Mouse (Mus musculus) hindbrain, embryonic 10.5 days (tissue): ENCODE measurements around the gene Pf4. TPM values are rescaled to one million over a fixed set of nuclear protein-coding genes. Genes with fewer than 3 reads are reported as not detected.

Source experiments
- DNase-seq: peaks from one replicate; pipeline ENCODE4 v3.0.0-alpha.2; 2017; ENCODE audit warnings: low spot score
- H3K27ac ChIP-seq: fragments of 300-500 bp; sonication (generic); 2 replicates; pipeline ENCODE4 v1.5.1; 2016; ENCODE audit warnings: mild to moderate bottlenecking, moderate library complexity
- H3K27me3 ChIP-seq: fragments of 300-500 bp; sonication (generic); 2 replicates; pipeline ENCODE4 v1.6.1; 2016; ENCODE audit warnings: mild to moderate bottlenecking; ENCODE audit not compliant: poor library complexity, insufficient read depth, severe bottlenecking
- H3K36me3 ChIP-seq: fragments of 300-500 bp; sonication (generic); 2 replicates; pipeline ENCODE4 v1.6.1; 2016; ENCODE audit warnings: mild to moderate bottlenecking, moderate library complexity
- H3K4me1 ChIP-seq: fragments of 300-500 bp; sonication (generic); replicated peaks from 2 replicates; pipeline ENCODE4 v1.6.1; 2016; ENCODE audit warnings: mild to moderate bottlenecking
- H3K4me3 ChIP-seq: fragments of 300-500 bp; sonication (generic); 2 replicates; pipeline ENCODE4 v1.5.1; 2016; ENCODE audit warnings: mild to moderate bottlenecking, moderate library complexity
- H3K9me3 ChIP-seq: fragments of 300-500 bp; sonication (generic); 2 replicates; pipeline ENCODE4 v1.6.1; 2016; ENCODE audit warnings: mild to moderate bottlenecking, moderate library complexity
- WGBS: fragments of 180-500 bp; shearing (Covaris S2); methylation state at CpG from one replicate; pipeline ENCODE4 v1.1.7; 2016; 5-methylcytosine and 5-hydroxymethylcytosine counted together
- polyA plus RNA-seq: library from polyadenylated mRNA; unstranded; fragments of >200 nt; fragmentation: Nextera tagmentation; extraction: Ambion mirVana; gene quantifications from 2 replicates; pipeline ENCODE4 v1.2.1, GENCODE M21; 2016

The Pf4 gene
- 55.7 and 72.1 TPM in 2 replicates for polyA plus RNA-seq

DNA sequence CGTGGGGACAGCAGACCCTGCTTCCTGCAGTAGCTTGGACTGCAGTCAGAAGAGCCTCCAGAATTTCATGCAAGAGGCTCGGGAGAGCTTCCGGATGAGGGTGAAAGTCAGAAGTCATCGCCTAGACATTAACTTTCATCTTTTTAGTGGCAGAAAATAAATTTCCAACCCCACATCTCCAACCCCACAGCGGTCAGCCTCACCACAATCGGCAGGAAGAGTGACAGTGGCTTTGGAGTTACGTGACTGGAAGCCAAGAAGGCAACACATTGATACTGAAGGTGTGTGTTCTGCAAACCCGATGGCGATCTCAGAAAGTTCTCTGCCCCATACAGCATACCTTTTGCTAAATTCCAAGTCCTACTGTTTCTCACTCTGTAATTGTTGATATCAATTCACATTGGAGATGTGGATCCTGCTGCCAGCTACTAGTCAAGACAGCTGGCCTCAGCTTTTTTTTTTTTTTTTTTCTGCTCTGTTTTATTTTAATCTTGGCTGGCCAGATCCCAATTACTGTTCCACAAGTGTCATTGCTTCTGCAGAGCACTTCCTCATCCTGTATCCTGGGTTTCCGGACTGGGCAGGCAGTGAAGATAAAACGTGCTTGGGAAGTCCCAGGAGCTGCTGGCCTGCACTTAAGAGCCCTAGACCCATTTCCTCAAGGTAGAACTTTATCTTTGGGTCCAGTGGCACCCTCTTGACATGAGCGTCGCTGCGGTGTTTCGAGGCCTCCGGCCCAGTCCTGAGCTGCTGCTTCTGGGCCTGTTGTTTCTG is at the start of gene Pf4:
Gene Pf4, plus strand, starts transcription at position 556 of the 774 bp plus-strand sequence.
- Histone ChIP-seq H3K27me3 (no peaks in the 10 kb centered on the region), H3K36me3 (no peaks in the 10 kb centered on the region), H3K27ac (no peak within 1 kb of the TSS), H3K4me3 (no peak within 1 kb of the TSS), H3K9me3 (no peaks in the 10 kb centered on the region), H3K4me1 (no peaks in the 10 kb centered on the region)
- WGBS, result 90% methylated on average over 16 of the region's 16 CpGs
- DNase-seq, result no peak

DNA sequence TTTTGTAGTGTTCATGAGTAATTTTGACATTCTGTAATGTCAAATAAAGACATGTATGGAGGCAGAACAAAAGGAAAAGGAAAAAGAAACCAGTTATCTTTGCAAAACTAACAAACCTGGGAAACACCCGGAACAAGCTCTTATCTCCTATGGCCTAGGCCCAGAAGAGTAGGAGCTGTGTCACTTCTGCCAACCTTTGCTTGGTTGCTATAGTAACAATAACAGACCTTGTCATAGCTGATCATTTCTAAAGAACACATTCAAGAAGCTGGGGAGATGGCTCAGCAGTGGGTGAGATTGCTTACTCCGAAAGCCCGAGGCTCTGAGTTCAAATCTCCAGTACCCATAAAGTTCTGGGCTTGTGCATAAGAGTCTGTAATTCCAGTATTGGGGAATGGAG is 49.6 kb upstream of the Pf4 start:
- Histone ChIP-seq H3K4me3 (no peak overlapping the region), H3K4me1 (no peaks in the 10 kb centered on the region), H3K27me3 (no peaks in the 10 kb centered on the region), H3K9me3 (no peaks in the 10 kb centered on the region), H3K36me3 (no peaks in the 10 kb centered on the region), H3K27ac (no peak overlapping the region)
- no peak for DNase-seq
- WGBS, result 92% methylated on average over 3 of the region's 3 CpGs

DNA sequence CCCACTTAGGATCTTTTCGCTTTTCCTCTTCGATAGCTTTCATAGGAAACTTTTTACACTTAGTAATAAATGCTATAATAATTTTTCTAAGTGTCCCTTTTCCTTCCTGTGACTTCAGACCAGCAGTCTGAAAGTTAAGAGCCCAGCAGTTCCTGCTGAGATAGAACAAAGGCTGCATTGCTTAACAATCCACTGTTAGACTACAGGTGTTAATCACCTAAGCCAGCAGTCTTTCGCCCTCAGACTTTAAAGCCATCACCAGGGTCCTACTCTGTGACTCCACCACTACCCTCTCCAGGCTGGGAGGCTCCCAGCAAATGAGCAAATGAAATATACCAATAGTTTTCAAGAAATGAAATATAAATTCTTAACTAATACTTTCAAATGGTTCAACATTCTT is 44.0 kb upstream of the Pf4 start:
- H3K27me3 ChIP-seq, result no peaks in the 10 kb centered on the region
- H3K36me3 ChIP-seq, result no peaks in the 10 kb centered on the region
- no peak overlapping the region for H3K27ac ChIP-seq
- H3K4me3 ChIP-seq, result no peak overlapping the region
- no peak for DNase-seq
- H3K9me3 ChIP-seq, result no peaks in the 10 kb centered on the region
- no peaks in the 10 kb centered on the region for H3K4me1 ChIP-seq
- WGBS, result 78% methylated on average over 3 of the region's 3 CpGs

DNA sequence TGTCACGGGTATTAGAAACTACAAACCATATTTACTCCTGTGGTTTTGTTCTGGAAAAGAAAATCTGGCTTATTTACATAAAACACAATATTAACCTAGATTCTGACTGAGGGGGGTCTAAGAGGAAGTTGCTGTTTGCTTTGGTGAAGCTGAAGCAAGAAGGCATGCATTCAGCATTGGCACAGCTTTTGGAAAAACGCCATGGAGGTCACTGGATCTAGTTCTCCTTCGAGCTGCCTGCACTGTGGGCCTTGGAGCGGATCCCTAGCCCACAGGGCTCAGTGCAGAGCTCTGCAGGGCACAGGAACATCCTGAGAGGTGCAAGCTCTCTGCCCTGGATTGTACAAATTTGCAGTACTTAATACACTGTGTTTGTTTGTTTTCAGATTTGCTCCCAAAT is 40.8 kb upstream of the Pf4 start:
- Histone ChIP-seq H3K9me3 (no peaks in the 10 kb centered on the region), H3K27me3 (no peaks in the 10 kb centered on the region), H3K36me3 (no peaks in the 10 kb centered on the region), H3K4me1 (no peaks in the 10 kb centered on the region), H3K4me3 (no peak overlapping the region), H3K27ac (no peak overlapping the region)
- WGBS, result 80% methylated on average over 4 of the region's 4 CpGs
- DNase-seq, result no peak

DNA sequence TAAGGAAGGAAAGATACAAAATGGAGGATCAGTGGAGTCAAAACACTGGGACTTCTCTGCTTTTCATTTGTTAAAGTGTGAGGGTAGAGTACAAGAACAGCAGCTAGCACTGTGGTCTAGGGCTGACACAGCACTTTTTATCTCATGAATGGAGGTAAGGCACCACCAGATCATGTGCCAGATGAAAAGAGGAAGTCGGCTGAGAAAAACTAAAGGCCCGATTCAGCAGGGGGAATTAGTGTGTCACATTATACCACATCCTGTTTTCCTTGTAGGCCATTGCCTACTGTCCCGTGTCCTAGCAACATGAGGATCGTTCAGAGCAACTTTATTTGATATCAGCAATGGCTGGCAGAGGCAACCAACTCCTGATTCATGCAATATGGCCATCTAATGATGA is 30.2 kb upstream of the Pf4 start:
- 77% methylated on average over 4 of the region's 4 CpGs for WGBS

DNA sequence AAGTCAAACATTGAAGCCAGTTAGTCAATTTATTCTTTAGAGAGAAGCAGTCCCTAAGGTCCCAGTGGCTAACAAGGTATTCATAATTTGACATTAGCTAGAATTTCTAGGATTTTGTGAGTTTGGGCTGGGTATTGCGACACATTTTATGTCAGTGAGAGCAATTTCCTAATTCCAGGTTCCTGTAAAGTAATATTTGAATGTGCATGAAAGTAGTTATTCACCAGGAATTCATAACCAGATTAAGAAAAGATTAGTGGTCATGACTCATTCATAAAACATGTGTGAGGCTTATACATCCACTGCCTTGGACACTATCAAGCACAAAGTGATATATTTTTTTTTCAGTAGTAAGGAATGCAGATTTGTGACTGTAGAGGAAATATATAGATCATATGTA is 18.3 kb upstream of the Pf4 start:
- 91% methylated on average over 1 of the region's 1 CpGs for WGBS
- no peak for DNase-seq
- peaks cover 7% of the 10 kb centered on the region for H3K4me1 ChIP-seq
- peaks cover 15% of the 10 kb centered on the region for H3K27me3 ChIP-seq
- H3K36me3 ChIP-seq, result no peaks in the 10 kb centered on the region
- H3K27ac ChIP-seq, result no peak overlapping the region
- no peaks in the 10 kb centered on the region for H3K9me3 ChIP-seq
- H3K4me3 ChIP-seq, result no peak overlapping the region

More for the DNA sequence above, 30.2 kb upstream of the Pf4 start:
- Histone ChIP-seq H3K9me3 (no peaks in the 10 kb centered on the region), H3K27ac (no peak overlapping the region), H3K27me3 (no peaks in the 10 kb centered on the region), H3K36me3 (no peaks in the 10 kb centered on the region), H3K4me3 (no peak overlapping the region), H3K4me1 (no peaks in the 10 kb centered on the region)
- no peak for DNase-seq

DNA sequence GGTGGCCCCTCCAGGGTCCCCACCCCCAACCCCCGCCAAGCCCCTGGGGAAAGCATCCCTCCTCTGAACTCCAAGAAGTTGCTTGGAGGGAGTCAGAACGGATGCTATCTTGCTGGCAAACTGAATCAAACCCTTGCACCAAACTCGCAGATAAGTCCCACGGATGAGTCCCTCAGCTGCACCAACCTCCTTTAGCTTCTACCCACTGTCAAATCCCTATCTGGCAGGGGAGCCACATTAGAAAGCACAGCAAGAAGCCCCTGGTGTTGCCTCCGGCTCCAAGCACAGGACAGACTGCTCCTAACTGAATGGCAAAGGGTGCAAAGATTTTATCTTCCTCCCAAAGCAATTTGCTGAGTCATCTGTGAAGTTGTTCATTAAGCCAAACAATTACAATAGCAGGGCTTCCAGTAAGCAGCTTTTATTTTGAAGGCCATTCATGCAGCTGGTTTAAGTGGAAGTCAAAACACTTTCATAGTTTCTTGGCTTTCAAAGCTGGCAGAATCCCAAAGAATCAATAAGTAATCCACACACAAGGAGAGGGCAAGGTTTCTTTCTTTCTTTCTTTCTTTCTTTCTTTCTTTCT is 14.1 kb upstream of the Pf4 start:
- no peaks in the 10 kb centered on the region for H3K36me3 ChIP-seq
- no peaks in the 10 kb centered on the region for H3K9me3 ChIP-seq
- H3K27me3 ChIP-seq, result peaks cover 39% of the 10 kb centered on the region
- no peak overlapping the region for H3K4me3 ChIP-seq
- H3K27ac ChIP-seq, result no peak overlapping the region
- H3K4me1 ChIP-seq, result peaks cover 16% of the 10 kb centered on the region
- DNase-seq, result no peak
- WGBS, result 36% methylated on average over 5 of the region's 5 CpGs

DNA sequence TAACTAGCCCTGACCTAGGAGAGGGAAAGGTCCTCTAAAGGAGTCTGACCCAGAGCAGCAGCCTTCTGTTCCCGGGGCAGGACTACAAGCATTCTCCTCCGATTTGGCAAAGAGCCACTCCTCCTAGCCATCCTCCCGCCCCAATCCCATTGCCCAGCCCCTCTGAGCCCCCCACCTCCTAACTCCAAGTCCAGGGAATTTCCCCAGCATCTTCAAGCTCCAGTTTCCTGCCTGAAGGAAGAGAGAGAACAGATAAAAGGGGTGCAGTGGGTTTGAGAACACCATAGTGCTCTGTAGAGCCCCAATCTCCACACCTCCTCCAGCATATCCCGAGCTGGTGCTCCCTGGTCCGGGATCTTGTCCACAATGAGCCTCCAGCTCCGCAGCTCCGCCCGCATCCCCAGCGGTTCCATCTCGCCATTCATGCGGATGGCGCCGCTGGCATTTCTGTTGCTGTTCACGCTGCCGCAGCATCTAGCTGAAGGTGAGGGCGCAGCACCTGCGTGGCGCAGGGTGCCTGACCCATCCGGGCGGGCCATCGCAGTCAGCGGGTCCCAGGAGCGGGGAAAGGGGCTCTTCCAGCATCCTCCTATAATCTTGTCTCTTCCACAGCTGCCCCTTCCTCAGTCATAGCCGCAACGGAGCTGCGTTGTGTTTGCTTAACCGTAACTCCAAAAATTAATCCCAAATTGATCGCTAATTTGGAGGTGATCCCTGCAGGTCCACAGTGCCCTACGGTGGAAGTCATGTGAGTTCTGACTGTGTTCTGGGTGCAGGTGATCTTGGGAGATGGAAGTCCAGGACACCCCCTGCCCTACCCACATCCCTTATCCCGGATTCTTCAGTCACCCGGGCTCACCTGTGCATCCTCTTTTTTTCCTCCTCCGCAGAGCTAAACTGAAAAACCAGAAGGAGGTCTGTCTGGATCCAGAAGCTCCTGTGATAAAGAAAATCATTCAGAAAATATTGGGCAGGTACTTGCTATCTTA is 12.9 kb upstream of the Pf4 start, which contains the start of gene Cxcl5:
Gene Cxcl5, plus strand, starts transcription at position 284 of the 989 bp plus-strand sequence.
- Histone ChIP-seq H3K9me3 (no peaks in the 10 kb centered on the region), H3K4me1 (peaks cover 16% of the 10 kb centered on the region), H3K27me3 (peaks cover 39% of the 10 kb centered on the region), H3K27ac (no peak within 1 kb of the TSS), H3K36me3 (no peaks in the 10 kb centered on the region), H3K4me3 (peak within 1 kb of the TSS; percentile 54)
- peak; percentile 33 for DNase-seq
- 4% methylated on average over 32 of the region's 32 CpGs for WGBS

DNA sequence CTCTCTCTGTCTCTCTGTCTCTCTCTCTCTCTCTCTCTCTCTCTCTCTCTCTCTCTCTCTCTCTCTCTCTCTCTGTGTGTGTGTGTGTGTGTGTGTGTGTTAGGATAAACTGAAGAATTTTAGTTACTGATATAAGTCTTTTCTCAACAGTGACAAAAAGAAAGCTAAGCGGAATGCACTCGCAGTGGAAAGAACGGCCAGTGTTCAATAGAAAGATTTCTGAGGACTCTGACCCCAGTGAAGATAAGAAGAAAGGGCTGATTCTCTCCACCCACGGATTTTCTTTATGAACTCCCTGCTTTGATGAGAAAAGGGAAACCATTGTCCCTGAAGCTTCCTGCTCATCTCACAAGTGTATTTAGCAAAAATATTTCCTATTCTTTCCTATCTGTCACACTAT is 11.9 kb upstream of the Pf4 start:
- no peaks in the 10 kb centered on the region for H3K9me3 ChIP-seq
- WGBS, result 54% methylated on average over 4 of the region's 4 CpGs
- H3K27me3 ChIP-seq, result peaks cover 39% of the 10 kb centered on the region
- no peak for DNase-seq
- H3K36me3 ChIP-seq, result no peaks in the 10 kb centered on the region
- H3K27ac ChIP-seq, result no peak overlapping the region
- peaks cover 16% of the 10 kb centered on the region for H3K4me1 ChIP-seq
- no peak overlapping the region for H3K4me3 ChIP-seq

DNA sequence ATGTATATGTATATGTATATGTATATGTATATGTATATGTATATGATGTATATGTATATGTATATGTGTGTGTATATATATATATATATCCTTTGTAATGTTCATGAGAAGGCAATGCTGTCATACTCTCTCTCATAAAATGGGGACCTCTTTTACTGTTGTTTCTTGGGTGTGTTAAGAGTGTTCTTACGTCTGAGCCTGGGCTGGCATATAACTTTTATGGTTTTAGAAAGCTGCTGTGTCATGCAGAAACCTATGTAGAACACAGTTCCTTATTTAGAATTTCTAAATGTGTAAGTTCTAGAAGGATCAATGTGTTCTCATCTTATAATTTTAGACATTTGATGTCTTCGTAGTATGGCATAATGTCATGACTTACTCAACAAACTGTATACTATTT is 11.4 kb upstream of the Pf4 start:
- Histone ChIP-seq H3K4me1 (peaks cover 16% of the 10 kb centered on the region), H3K36me3 (no peaks in the 10 kb centered on the region), H3K27ac (no peak overlapping the region), H3K27me3 (peaks cover 39% of the 10 kb centered on the region), H3K9me3 (no peaks in the 10 kb centered on the region), H3K4me3 (no peak overlapping the region)
- 94% methylated on average over 2 of the region's 2 CpGs for WGBS
- no peak for DNase-seq

DNA sequence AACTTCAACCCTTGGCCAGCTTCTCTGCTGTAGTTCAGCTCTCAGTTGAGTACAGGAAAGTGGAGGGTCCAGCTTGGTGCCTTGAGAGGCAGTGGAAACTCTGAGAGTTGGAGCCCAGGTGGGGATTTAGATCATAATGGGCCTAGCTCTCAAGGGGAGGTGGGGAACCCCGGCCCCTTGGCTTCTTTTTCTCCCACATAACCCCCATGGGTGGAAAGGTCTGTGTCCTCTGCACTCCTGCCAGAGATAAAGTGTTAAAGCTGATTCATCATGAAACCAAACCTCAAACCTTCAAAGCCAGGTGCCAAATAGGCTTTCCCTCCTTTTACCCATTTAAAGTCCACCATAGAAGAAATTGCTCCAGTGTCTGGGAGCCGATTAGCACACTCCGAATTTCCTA is 10.4 kb upstream of the Pf4 start:
- H3K4me1 ChIP-seq, result peaks cover 16% of the 10 kb centered on the region
- peaks cover 39% of the 10 kb centered on the region for H3K27me3 ChIP-seq
- no peak overlapping the region for H3K4me3 ChIP-seq
- H3K27ac ChIP-seq, result no peak overlapping the region
- no peaks in the 10 kb centered on the region for H3K9me3 ChIP-seq
- no peak for DNase-seq
- no peaks in the 10 kb centered on the region for H3K36me3 ChIP-seq
- 86% methylated on average over 3 of the region's 3 CpGs for WGBS

DNA sequence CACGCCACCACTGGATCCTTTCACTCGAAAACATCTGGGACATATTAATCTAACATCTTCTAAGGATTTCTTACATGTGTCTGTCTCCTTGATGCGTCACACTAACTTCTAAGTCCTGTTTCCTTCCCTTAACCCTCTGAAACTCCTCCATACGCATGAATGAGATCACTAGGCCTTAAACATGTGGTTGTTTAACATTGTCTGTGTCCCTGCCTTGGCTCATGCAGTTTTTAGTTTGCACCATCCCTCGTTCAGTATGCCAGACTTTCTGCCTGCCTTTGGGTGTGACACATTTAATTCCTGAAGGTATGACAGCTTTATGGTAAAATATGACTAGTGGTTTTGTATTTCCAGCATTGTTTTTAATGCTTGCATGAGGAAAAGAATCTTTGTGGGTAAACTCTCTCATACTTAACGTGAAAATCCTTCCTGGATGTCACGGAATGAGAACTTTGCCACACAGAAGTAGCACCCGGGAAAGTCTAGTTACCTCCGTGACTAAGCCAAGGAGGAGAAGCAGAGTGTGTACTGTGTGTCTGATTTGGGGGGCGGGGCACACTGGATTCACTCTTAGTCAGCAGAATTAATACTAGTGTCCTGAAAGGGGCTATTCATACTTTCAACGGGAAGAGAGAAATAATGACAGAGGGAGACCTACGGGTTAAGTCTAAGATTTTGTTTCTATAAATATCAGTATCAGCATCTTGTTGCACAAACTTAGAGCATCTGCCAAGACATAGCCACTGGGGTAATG is 8.1 kb upstream of the Pf4 start:
- 75% methylated on average over 12 of the region's 12 CpGs for WGBS
- Histone ChIP-seq H3K27me3 (peaks cover 22% of the 10 kb centered on the region), H3K4me3 (no peak overlapping the region), H3K36me3 (no peaks in the 10 kb centered on the region), H3K27ac (no peak overlapping the region), H3K4me1 (peaks cover 7% of the 10 kb centered on the region), H3K9me3 (no peaks in the 10 kb centered on the region)
- no peak for DNase-seq
